Mouse (Mus musculus): ENCODE data around the gene Ier3. TPM values are rescaled to one million over a fixed set of nuclear protein-coding genes. Genes with fewer than 3 reads are reported as not detected.

The Ier3 gene
- polyA plus RNA-seq, 1 experiment from 2014 or later: 13.7 TPM

Small RNAs within 50 kb of the gene (microRNA-seq; reads per million reads assigned to microRNA genes)
- gene Gm28033: 0.70 reads per million

Other genes with a start within 250 kb of the Ier3 start
- not detected in 2 replicates for gene Sfta2, start 220.1 kb upstream of the Ier3 start, polyA plus RNA-seq (2015; fragmentation: Nextera tagmentation; extraction: Ambion mirVana)
- not detected in 2 replicates for gene Gm9573, start 195.0 kb upstream of the Ier3 start, polyA plus RNA-seq (2015; fragmentation: Nextera tagmentation; extraction: Ambion mirVana)
- 0.11 and 0.24 TPM in 2 replicates for gene Mucl3, start 178.0 kb upstream of the Ier3 start, polyA plus RNA-seq (2015; fragmentation: Nextera tagmentation; extraction: Ambion mirVana)
- 17.8 and 21.0 TPM in 2 replicates for gene Vars2, start 154.1 kb upstream of the Ier3 start, polyA plus RNA-seq (2015; fragmentation: Nextera tagmentation; extraction: Ambion mirVana)
- 45.3 and 48.0 TPM in 2 replicates for gene Gtf2h4, start 147.9 kb upstream of the Ier3 start, polyA plus RNA-seq (2015; fragmentation: Nextera tagmentation; extraction: Ambion mirVana)
- 47.1 and 57.9 TPM in 2 replicates for gene Ddr1, start 117.1 kb upstream of the Ier3 start, polyA plus RNA-seq (2015; fragmentation: Nextera tagmentation; extraction: Ambion mirVana)
- 50.2 and 57.5 TPM in 2 replicates for gene Flot1, start 1.5 kb downstream of the Ier3 start, polyA plus RNA-seq (2015; fragmentation: Nextera tagmentation; extraction: Ambion mirVana)
- 1,168 and 1,170 TPM in 2 replicates for gene Tubb5, start 16.6 kb downstream of the Ier3 start, polyA plus RNA-seq (2015; fragmentation: Nextera tagmentation; extraction: Ambion mirVana)
- 13.5 and 15.5 TPM in 2 replicates for gene Mdc1, start 19.8 kb downstream of the Ier3 start, polyA plus RNA-seq (2015; fragmentation: Nextera tagmentation; extraction: Ambion mirVana)
- gene Nrm, start 39.6 kb downstream of the Ier3 start, polyA plus RNA-seq (2015; fragmentation: Nextera tagmentation; extraction: Ambion mirVana): 54.9 and 55.1 TPM in 2 replicates
- gene Ppp1r18, start 43.9 kb downstream of the Ier3 start, polyA plus RNA-seq (2015; fragmentation: Nextera tagmentation; extraction: Ambion mirVana): 22.4 and 27.6 TPM in 2 replicates
- 41.8 and 42.5 TPM in 2 replicates for gene Dhx16, start 58.1 kb downstream of the Ier3 start, polyA plus RNA-seq (2015; fragmentation: Nextera tagmentation; extraction: Ambion mirVana)
- gene 2310061I04Rik, start 75.7 kb downstream of the Ier3 start, polyA plus RNA-seq (2015; fragmentation: Nextera tagmentation; extraction: Ambion mirVana): 21.9 and 25.0 TPM in 2 replicates
- gene Atat1, start 88.4 kb downstream of the Ier3 start, polyA plus RNA-seq (2015; fragmentation: Nextera tagmentation; extraction: Ambion mirVana): 128 and 139 TPM in 2 replicates
- gene Mrps18b, start 94.7 kb downstream of the Ier3 start, polyA plus RNA-seq (2015; fragmentation: Nextera tagmentation; extraction: Ambion mirVana): 67.1 and 67.5 TPM in 2 replicates
- gene Ppp1r10, start 94.8 kb downstream of the Ier3 start, polyA plus RNA-seq (2015; fragmentation: Nextera tagmentation; extraction: Ambion mirVana): 42.4 and 43.7 TPM in 2 replicates
- gene Abcf1, start 148.1 kb downstream of the Ier3 start, polyA plus RNA-seq (2015; fragmentation: Nextera tagmentation; extraction: Ambion mirVana): 104 and 109 TPM in 2 replicates
- gene Gnl1, start 158.2 kb downstream of the Ier3 start, polyA plus RNA-seq (2015; fragmentation: Nextera tagmentation; extraction: Ambion mirVana): 60.8 and 65.1 TPM in 2 replicates
- gene Prr3, start 158.6 kb downstream of the Ier3 start, polyA plus RNA-seq (2015; fragmentation: Nextera tagmentation; extraction: Ambion mirVana): 44.4 and 46.4 TPM in 2 replicates
- 3.4 and 4.1 TPM in 2 replicates for gene H2-T24, start 198.9 kb downstream of the Ier3 start, polyA plus RNA-seq (2015; fragmentation: Nextera tagmentation; extraction: Ambion mirVana)
- 7.3 TPM in 2 replicates for gene H2-T23, start 211.2 kb downstream of the Ier3 start, polyA plus RNA-seq (2015; fragmentation: Nextera tagmentation; extraction: Ambion mirVana)
- 18.8 and 21.1 TPM in 2 replicates for gene H2-T22, start 221.1 kb downstream of the Ier3 start, polyA plus RNA-seq (2015; fragmentation: Nextera tagmentation; extraction: Ambion mirVana)
- not detected in 2 replicates for gene Gm6034, start 221.3 kb downstream of the Ier3 start, polyA plus RNA-seq (2015; fragmentation: Nextera tagmentation; extraction: Ambion mirVana)
- gene Gm11127, start 236.7 kb downstream of the Ier3 start, polyA plus RNA-seq (2015; fragmentation: Nextera tagmentation; extraction: Ambion mirVana): not detected in 2 replicates